Mouse (Mus musculus) heart, adult 2 months (tissue): ENCODE measurements at regions not wholly inside any gene's neighbourhood (a gene's known extent, or its start where the extent isn't known, plus 50 kb on each side); places are given as distances from the start of the nearest gene placed in this dataset.
"Not testable (repeated sequence)": the region's sequence is repeated elsewhere in the genome, so short reads cannot be mapped to it uniquely, and the experiment has no call there.

Experiments
- DNase-seq, 2 experiments: peaks; one replicate each; pipeline ENCODE4 v3.0.0; 2021
- H3K27ac ChIP-seq: fragments of 200-600 bp; 2 replicates; pipeline ENCODE4 v1.8.1; 2022
- H3K27me3 ChIP-seq: fragments of 200-500 bp; 2 replicates; pipeline ENCODE4 v1.6.1; 2012; ENCODE audit warnings: mild to moderate bottlenecking, low read length, inconsistent platforms, mixed read lengths; ENCODE audit not compliant: control insufficient read depth, insufficient read depth
- H3K36me3 ChIP-seq: fragments of 200-500 bp; 2 replicates; pipeline ENCODE4 v1.6.1; 2012; ENCODE audit warnings: low read length, inconsistent platforms; ENCODE audit not compliant: control insufficient read depth, insufficient read depth
- H3K4me1 ChIP-seq: fragments of 200-500 bp; 2 replicates; pipeline ENCODE4 v1.6.1; 2011; ENCODE audit warnings: low read length; ENCODE audit not compliant: control insufficient read depth, insufficient read depth
- H3K4me3 ChIP-seq: fragments of 200-600 bp; 2 replicates; pipeline ENCODE4 v1.8.1; 2022
- H3K79me2 ChIP-seq: fragments of 200-500 bp; replicated peaks from 2 replicates; pipeline ENCODE4 v1.6.1; 2012; ENCODE audit warnings: mild to moderate bottlenecking, inconsistent platforms, low read length, moderate library complexity, mixed read lengths; ENCODE audit not compliant: control insufficient read depth, insufficient read depth
- H3K9ac ChIP-seq: fragments of 200-500 bp; 2 replicates; pipeline ENCODE4 v1.6.1; 2012; ENCODE audit warnings: low read depth, mild to moderate bottlenecking, control low read depth, inconsistent platforms, low read length, mixed read lengths
- CTCF ChIP-seq: fragments of 200-600 bp; IDR thresholded peaks from 2 replicates; pipeline ENCODE4 v1.8.1; 2022; ENCODE audit warnings: antibody characterized with exemption, mild to moderate bottlenecking, moderate library complexity
- EP300 ChIP-seq: fragments of 200-500 bp; IDR thresholded peaks from 2 replicates; pipeline ENCODE4 v1.6.1; 2011; ENCODE audit warnings: low read depth, low read length, control low read depth; ENCODE audit not compliant: insufficient read depth
- POLR2A ChIP-seq: fragments of 200-500 bp; IDR thresholded peaks from 2 replicates; pipeline ENCODE4 v1.6.1; 2011; ENCODE audit warnings: mild to moderate bottlenecking, low read depth, low read length, control low read depth; ENCODE audit not compliant: insufficient read depth
- WGBS: fragments of 180-500 bp; shearing (Covaris S2); methylation state at CpG from one replicate; pipeline ENCODE4 v1.1.7; 2018; 5-methylcytosine and 5-hydroxymethylcytosine counted together
- intact Hi-C: fragments of 180-260 bp; cut with DNase I; formaldehyde crosslinking; loops from one replicate; pipeline ENCODE4 v1.15.1; 2025

DNA sequence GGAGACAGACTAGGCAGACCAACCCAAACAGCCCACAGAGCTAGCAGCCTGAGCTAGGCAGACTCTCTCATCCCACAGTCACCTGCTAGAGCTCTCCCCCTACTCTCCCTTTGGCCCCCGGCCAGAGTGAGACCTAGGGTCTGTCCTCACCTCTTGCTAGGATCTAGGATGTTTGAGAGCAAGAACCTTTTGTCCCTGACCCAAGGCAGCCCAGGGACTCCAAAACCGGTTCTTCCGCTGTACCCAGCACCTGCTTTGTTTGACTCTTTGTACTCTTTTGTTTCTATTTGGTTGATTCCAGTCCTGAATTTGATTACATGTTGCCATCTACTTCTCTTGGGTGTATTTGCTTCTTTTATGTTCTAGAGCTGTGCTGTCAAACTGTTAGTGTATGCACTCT lies 75.3 kb downstream of the H60c start:
- TF ChIP-seq EP300 (no peak), CTCF (no peak), POLR2A (no peak)
- H3K4me3 ChIP-seq, result no peak overlapping the region
- no peak overlapping the region for H3K27ac ChIP-seq
- no peaks in the 10 kb centered on the region for H3K36me3 ChIP-seq
- H3K79me2 ChIP-seq, result no peaks in the 10 kb centered on the region
- WGBS, result 70% methylated on average over 3 of the region's 3 CpGs
- no peaks in the 10 kb centered on the region for H3K4me1 ChIP-seq
- DNase-seq, result no peak
- intact Hi-C loops, result no loop called here
- no peaks in the 10 kb centered on the region for H3K27me3 ChIP-seq
- H3K9ac ChIP-seq, result no peak overlapping the region

DNA sequence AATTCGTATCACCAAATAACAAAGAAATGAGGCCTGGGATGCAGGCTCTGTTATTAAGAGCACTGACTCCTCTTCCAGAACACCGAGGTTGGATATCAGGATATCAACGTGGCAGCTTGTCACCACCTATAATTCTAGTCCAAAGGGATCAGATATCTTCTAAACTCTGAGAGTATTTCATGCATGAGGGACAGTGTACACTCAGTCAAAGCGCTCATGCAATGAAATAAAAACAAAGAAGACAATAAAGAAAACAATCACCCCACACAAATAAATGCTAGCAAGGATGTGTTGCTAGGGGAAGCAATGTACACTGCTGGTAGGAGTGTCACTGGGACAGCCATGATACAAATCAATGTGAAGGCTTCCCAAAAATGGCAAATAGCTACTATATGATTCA lies 79.2 kb downstream of the H60c start:
- no peak for DNase-seq
- Histone ChIP-seq H3K79me2 (no peaks in the 10 kb centered on the region), H3K27me3 (no peaks in the 10 kb centered on the region), H3K9ac (no peak overlapping the region), H3K4me1 (no peaks in the 10 kb centered on the region), H3K27ac (no peak overlapping the region), H3K36me3 (no peaks in the 10 kb centered on the region), H3K4me3 (no peak overlapping the region)
- WGBS, result 77% methylated on average over 4 of the region's 4 CpGs
- TF ChIP-seq EP300 (no peak), POLR2A (no peak), CTCF (no peak)
- intact Hi-C loops, result no loop called here

DNA sequence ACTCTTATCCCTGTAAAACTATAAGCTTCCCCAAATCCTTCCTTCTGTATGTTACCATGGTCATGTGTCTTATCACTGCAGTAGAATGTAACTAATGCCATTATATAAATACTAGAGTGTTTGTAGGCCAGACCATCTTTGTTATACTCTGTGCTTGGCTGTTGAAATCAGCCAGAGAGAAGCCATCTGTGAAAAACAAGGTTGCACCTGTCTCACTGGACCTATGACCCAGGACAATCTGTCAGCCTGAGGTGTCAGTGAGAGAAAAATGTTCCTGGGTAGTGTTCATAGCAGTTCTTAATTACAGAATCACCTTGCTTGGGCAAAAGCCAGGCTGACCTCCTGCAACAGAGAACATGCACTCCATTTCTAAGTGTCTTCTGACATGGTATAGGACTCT lies 87.5 kb downstream of the H60c start:
- TF ChIP-seq CTCF (no peak), POLR2A (no peak), EP300 (no peak)
- no peak overlapping the region for H3K27ac ChIP-seq
- no peak overlapping the region for H3K9ac ChIP-seq
- no peaks in the 10 kb centered on the region for H3K36me3 ChIP-seq
- no peaks in the 10 kb centered on the region for H3K79me2 ChIP-seq
- no peak for DNase-seq
- intact Hi-C loops, result no loop called here
- H3K27me3 ChIP-seq, result no peaks in the 10 kb centered on the region
- no peaks in the 10 kb centered on the region for H3K4me1 ChIP-seq
- no peak overlapping the region for H3K4me3 ChIP-seq

DNA sequence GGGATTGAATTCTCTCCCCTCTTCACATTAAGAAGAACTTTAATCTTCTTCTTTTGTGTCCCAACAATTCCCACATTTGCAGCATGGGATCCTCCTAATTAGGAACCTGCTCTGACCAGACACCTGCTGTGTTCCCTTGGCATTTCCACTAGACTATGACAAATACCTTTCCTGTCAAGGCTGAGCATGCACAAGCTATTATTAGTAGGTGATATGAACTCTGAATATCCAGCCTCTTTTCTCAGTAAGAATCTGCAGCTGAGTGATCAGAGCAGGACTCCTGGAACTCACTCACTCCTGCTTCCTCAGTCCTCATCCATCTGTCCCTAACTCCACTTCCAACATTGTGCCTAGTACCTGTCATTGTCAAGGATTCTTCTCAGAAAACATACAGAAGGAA lies 94.0 kb downstream of the H60c start:
- no peak for TF ChIP-seq EP300
- TF ChIP-seq POLR2A, result no peak
- TF ChIP-seq CTCF, result no peak
- H3K27me3 ChIP-seq, result no peaks in the 10 kb centered on the region
- no peak for DNase-seq
- H3K79me2 ChIP-seq, result no peaks in the 10 kb centered on the region
- H3K36me3 ChIP-seq, result no peaks in the 10 kb centered on the region
- H3K9ac ChIP-seq, result no peak overlapping the region
- no peak overlapping the region for H3K27ac ChIP-seq
- H3K4me3 ChIP-seq, result no peak overlapping the region
- H3K4me1 ChIP-seq, result no peaks in the 10 kb centered on the region
- intact Hi-C loops, result no loop called here

DNA sequence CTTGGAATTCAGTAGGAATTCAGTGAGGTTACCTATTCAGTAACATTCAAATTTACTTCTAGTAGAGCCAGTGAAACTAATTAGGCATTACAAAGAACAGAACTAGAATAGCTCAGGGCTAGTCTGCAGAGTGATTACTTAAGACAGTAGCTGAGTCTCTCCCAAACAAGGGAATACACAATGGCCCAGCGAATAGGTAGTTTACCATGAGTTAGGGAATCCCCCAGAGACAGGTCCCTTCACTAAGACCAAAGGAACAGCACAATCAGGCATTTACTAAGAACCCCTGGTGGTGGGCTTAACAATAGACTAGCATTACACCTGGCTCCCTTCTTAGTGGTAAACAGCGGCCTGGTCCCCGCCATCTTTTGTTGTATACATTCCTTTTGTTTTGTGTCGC lies 94.6 kb downstream of the H60c start:
- intact Hi-C loops, H3K27ac ChIP-seq, H3K4me1 ChIP-seq, H3K4me3 ChIP-seq, H3K9ac ChIP-seq, H3K79me2 ChIP-seq, DNase-seq, H3K36me3 ChIP-seq, H3K27me3 ChIP-seq: not testable (repeated sequence)
- WGBS, result 80% methylated on average over 4 of the region's 4 CpGs

DNA sequence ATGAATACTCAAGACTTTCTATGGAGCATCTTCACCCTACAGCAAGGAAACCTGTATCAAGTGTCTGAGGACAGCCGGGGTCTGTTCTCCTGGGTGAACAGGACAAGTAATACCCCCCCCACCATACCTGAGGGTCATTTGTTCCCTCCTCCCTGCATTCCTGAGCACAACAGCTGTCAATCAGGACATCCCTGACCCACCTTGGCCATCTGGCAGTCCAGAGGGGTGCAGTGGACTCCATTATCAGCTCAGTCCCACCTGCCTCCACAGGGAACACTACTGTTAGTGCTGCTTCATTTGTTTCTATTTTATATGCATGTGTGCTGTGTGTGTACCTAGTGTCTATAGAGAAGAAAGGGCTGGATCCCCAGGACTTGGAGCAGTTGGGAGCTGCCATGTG lies 95.3 kb downstream of the H60c start:
- WGBS, result 100% methylated on average over 1 of the region's 1 CpGs
- Histone ChIP-seq H3K36me3 (no peaks in the 10 kb centered on the region), H3K27ac (no peak overlapping the region), H3K79me2 (no peaks in the 10 kb centered on the region), H3K9ac (no peak overlapping the region), H3K27me3 (no peaks in the 10 kb centered on the region), H3K4me3 (no peak overlapping the region), H3K4me1 (no peaks in the 10 kb centered on the region)
- no peak for TF ChIP-seq EP300
- TF ChIP-seq CTCF, result no peak
- TF ChIP-seq POLR2A, result no peak
- DNase-seq, result no peak
- intact Hi-C loops, result no loop called here

DNA sequence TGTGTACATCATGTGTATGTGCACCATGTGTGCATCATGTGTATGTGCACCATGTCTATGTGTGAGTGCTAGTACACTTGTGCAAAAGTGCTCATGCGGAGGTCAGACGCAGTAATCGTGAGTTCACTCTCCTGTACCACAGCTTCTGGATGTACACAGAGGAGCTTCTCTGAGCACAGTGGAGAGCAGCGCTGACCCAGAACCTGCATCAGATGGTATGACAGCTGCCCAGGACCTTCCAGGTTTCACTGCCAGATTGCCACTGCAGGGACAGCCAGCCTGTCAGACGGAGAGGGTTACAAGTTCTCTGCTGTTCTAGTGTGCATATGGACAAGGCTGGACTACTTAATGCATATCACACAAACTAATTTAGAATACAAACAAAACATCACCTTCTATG lies 96.2 kb downstream of the H60c start:
- Histone ChIP-seq H3K4me3 (no peak overlapping the region), H3K9ac (no peak overlapping the region), H3K27me3 (no peaks in the 10 kb centered on the region), H3K79me2 (no peaks in the 10 kb centered on the region), H3K36me3 (no peaks in the 10 kb centered on the region), H3K4me1 (no peaks in the 10 kb centered on the region), H3K27ac (no peak overlapping the region)
- 91% methylated on average over 5 of the region's 5 CpGs for WGBS
- intact Hi-C loops, result no loop called here
- no peak for DNase-seq
- TF ChIP-seq EP300 (no peak), POLR2A (no peak), CTCF (no peak)
